Mouse (Mus musculus) neural tube, embryonic 11.5 days (tissue): Measurements from ENCODE around the gene Thap11. TPM values are rescaled to one million over a fixed set of nuclear protein-coding genes. Genes with fewer than 3 reads are reported as not detected.

Source experiments
- ATAC-seq: fragments of 200-750 bp; cut with Nextera tagmentation; 2 replicates; pipeline ENCODE4 v1.8.0; 2017; ENCODE audit warnings: moderate number of reproducible peaks, mild to moderate bottlenecking, moderate TSS enrichment, moderate library complexity; ENCODE audit not compliant: insufficient read depth, low FRiP score, low TSS enrichment
- DNase-seq: peaks from one replicate; pipeline ENCODE4 v3.0.0-alpha.2; 2015; ENCODE audit warnings: low spot score
- H3K27ac ChIP-seq: fragments of 300-500 bp; sonication (generic); 2 replicates; pipeline ENCODE4 v1.5.1; 2014; ENCODE audit warnings: low read depth, mild to moderate bottlenecking, low read length
- H3K27me3 ChIP-seq: fragments of 300-500 bp; sonication (generic); 2 replicates; pipeline ENCODE4 v1.6.1; 2014; ENCODE audit warnings: mild to moderate bottlenecking, low read length, mixed read lengths; ENCODE audit not compliant: control insufficient read depth, insufficient read depth
- H3K36me3 ChIP-seq: fragments of 300-500 bp; sonication (generic); 2 replicates; pipeline ENCODE4 v1.6.1; 2014; ENCODE audit warnings: mild to moderate bottlenecking, low read length, moderate library complexity, mixed read lengths; ENCODE audit not compliant: control insufficient read depth, insufficient read depth
- H3K4me1 ChIP-seq: fragments of 300-500 bp; sonication (generic); 2 replicates; pipeline ENCODE4 v1.6.1; 2014; ENCODE audit warnings: low read length, mixed read lengths; ENCODE audit not compliant: control insufficient read depth, insufficient read depth
- H3K4me2 ChIP-seq: fragments of 300-500 bp; sonication (generic); 2 replicates; pipeline ENCODE4 v1.6.1; 2014; ENCODE audit warnings: low read depth, mild to moderate bottlenecking, moderate library complexity
- H3K4me3 ChIP-seq: fragments of 300-500 bp; sonication (generic); 2 replicates; pipeline ENCODE4 v1.5.1; 2014; ENCODE audit warnings: low read depth, low read length
- H3K9ac ChIP-seq: fragments of 300-500 bp; sonication (generic); 2 replicates; pipeline ENCODE4 v1.6.1; 2014; ENCODE audit warnings: mild to moderate bottlenecking, low read length
- H3K9me3 ChIP-seq: fragments of 300-500 bp; sonication (generic); 2 replicates; pipeline ENCODE4 v1.6.1; 2016; ENCODE audit warnings: low read length; ENCODE audit not compliant: control insufficient read depth
- WGBS: fragments of 180-500 bp; shearing (Covaris S2); extraction: QIAGEN DNeasy Blood & Tissue Kit; methylation state at CpG from one replicate; pipeline ENCODE4 v1.1.7; 2014; 5-methylcytosine and 5-hydroxymethylcytosine counted together
- polyA plus RNA-seq: library from polyadenylated mRNA; unstranded; fragments of >200 nt; fragmentation: Nextera tagmentation; extraction: Ambion mirVana; gene quantifications from 2 replicates; pipeline ENCODE4 v1.2.1, GENCODE M21; 2014

Thap11 gene
- 68.9 and 71.8 TPM in 2 replicates for polyA plus RNA-seq

- no peaks in the 10 kb centered on the region for H3K27me3 ChIP-seq
These were observed at the start of gene Thap11 for GRCm38 (mm10) chr8:105854715-105855216. Gene Thap11 (plus strand): TSS chr8:105855132.

GRCm38 (mm10) chr8:105805346-105805745 lies 49.6 kb upstream of the Thap11 start:
- Histone ChIP-seq H3K27ac (no peak overlapping the region), H3K9me3 (no peaks in the 10 kb centered on the region), H3K27me3 (no peaks in the 10 kb centered on the region), H3K36me3 (peaks cover 5% of the 10 kb centered on the region), H3K4me1 (no peaks in the 10 kb centered on the region), H3K4me3 (no peak overlapping the region), H3K9ac (no peak overlapping the region), H3K4me2 (no peak overlapping the region)
- 77% methylated on average over 3 of the region's 3 CpGs for WGBS
- ATAC-seq (no peak), DNase-seq (no peak)

More at GRCm38 (mm10) chr8:105854715-105855216, at the start of gene Thap11:
- Histone ChIP-seq H3K4me3 (peak within 1 kb of the TSS; percentile 69), H3K4me1 (peaks cover 27% of the 10 kb centered on the region), H3K36me3 (no peaks in the 10 kb centered on the region; the same call in 1 of the 2 replicates), H3K9ac (peak within 1 kb of the TSS; percentile 78), H3K9me3 (no peaks in the 10 kb centered on the region), H3K27ac (peak within 1 kb of the TSS; percentile 85), H3K4me2 (peak within 1 kb of the TSS; percentile 93)
- whole genome bisulfite sequencing: under 1% methylated on average over 43 of the region's 43 CpGs
- DNase-seq: peak; percentile 95
- peak; percentile 91 for ATAC-seq

DNA sequence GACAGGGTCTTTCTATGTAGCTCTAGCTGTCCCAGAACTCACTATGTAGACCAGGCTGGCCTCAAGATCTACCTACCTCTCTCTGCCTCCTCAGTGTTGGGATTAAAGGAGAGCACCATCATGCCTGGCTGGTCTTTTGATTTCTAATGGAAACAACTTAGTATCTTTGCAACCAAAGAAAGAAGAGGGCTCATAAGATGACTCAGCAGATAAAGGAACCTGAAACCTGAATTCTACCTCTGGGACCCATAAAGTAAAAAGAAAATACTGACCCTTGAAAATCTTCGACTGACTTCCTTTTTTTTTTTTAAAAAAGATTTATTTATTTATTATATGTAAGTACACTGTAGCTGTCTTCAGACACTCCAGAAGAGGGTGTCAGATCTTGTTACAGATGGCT lies 49.0 kb upstream of the Thap11 start:
- Histone ChIP-seq H3K9ac (no peak overlapping the region), H3K4me1 (no peaks in the 10 kb centered on the region), H3K4me2 (no peak overlapping the region), H3K4me3 (no peak overlapping the region), H3K36me3 (peaks cover 5% of the 10 kb centered on the region), H3K27ac (no peak overlapping the region), H3K9me3 (no peaks in the 10 kb centered on the region), H3K27me3 (no peaks in the 10 kb centered on the region)
- DNase-seq (no peak), ATAC-seq (no peak)
- 78% methylated on average over 1 of the region's 1 CpGs for WGBS

- Histone ChIP-seq H3K9ac (no peak overlapping the region), H3K27ac (no peak overlapping the region), H3K4me1 (no peaks in the 10 kb centered on the region), H3K9me3 (no peaks in the 10 kb centered on the region), H3K36me3 (peaks cover 5% of the 10 kb centered on the region), H3K4me2 (no peak overlapping the region), H3K4me3 (no peak overlapping the region), H3K27me3 (no peaks in the 10 kb centered on the region)
- ATAC-seq: no peak
- 92% methylated on average over 5 of the region's 5 CpGs for WGBS
- no peak for DNase-seq
These were observed 47.2 kb upstream of the Thap11 start for GRCm38 (mm10) chr8:105807766-105808165.

DNA sequence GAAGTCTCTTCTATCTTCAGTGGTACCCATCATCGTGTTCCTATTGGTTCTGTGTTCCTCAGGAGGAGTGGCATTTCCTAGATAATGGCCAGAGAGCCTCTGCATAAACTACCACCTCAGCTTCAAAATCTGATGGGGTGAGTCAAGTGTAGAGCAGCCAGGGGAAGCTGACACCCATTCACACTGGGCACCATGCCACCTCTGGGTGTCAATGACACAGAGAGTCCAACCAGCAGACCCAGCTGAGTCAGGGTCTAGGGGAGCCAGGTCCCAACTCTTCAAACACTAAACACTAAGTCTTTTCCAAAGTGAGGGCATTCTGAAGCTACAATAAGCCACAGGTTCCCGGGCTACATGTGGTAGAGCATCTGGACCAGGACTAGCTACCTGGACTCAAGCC lies 46.5 kb upstream of the Thap11 start:
- no peak overlapping the region for H3K9ac ChIP-seq
- no peaks in the 10 kb centered on the region for H3K4me1 ChIP-seq
- ATAC-seq (no peak), DNase-seq (no peak)
- H3K36me3 ChIP-seq: peaks cover 5% of the 10 kb centered on the region
- WGBS: 98% methylated on average over 2 of the region's 2 CpGs
- H3K4me2 ChIP-seq: no peak overlapping the region
- H3K27ac ChIP-seq: no peak overlapping the region
- no peaks in the 10 kb centered on the region for H3K27me3 ChIP-seq
- no peak overlapping the region for H3K4me3 ChIP-seq
- H3K9me3 ChIP-seq: no peaks in the 10 kb centered on the region

DNA sequence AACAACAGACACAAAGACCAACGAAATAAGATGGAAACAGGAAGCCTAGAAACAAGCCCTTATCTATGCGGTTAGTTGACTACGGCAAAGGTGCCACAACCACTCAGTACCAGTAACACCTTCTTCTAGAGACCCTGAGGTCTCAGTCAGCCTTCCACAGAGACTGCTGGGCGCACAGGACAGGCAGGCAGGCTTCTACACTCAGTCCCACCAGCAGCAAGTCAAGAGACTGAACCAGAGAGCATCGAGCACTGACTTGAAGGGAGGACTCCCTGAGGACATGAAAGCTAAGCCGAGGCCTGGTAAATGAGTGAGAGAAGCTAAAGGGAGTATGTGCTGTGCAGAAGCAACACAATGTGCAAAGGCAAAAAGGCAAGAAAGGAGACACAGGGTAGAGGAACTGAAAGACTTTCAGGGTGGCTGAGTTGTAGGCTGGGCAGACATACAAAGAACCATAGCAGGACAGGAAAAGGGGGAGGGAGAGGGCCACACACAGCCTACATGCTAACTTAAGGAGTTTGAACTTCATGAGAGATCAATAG lies 44.6 kb upstream of the Thap11 start:
- ATAC-seq (no peak), DNase-seq (no peak)
- H3K4me2 ChIP-seq: no peak overlapping the region
- peaks cover 1% of the 10 kb centered on the region; the same call in 1 of the 2 replicates for H3K36me3 ChIP-seq
- 89% methylated on average over 6 of the region's 6 CpGs for WGBS
- H3K9me3 ChIP-seq: no peaks in the 10 kb centered on the region
- no peak overlapping the region for H3K27ac ChIP-seq
- H3K4me1 ChIP-seq: no peaks in the 10 kb centered on the region
- H3K9ac ChIP-seq: no peak overlapping the region
- H3K4me3 ChIP-seq: no peak overlapping the region
- H3K27me3 ChIP-seq: no peaks in the 10 kb centered on the region

DNA sequence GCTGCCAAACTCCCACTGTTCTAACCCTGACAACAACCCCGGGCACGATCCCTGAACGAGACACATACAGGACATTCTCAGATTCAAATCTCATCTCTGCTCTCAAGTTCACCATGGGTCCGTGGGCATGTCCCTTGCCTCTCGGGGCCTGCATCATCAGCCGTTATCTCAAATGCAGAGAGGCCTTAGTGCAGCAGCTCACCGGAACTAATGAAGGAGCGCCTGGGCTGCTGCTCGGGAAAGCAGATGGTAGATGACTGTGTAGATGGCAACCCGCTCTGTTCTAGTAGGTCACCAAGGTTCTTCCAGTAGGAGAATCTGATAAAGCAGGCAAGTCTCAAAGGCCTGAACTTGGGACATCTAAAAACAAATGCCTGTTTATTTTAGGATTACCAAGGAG lies 43.9 kb upstream of the Thap11 start:
- Histone ChIP-seq H3K36me3 (no peaks in the 10 kb centered on the region), H3K9ac (no peak overlapping the region), H3K27me3 (no peaks in the 10 kb centered on the region), H3K27ac (no peak overlapping the region), H3K4me1 (no peaks in the 10 kb centered on the region), H3K4me3 (no peak overlapping the region), H3K4me2 (no peak overlapping the region), H3K9me3 (no peaks in the 10 kb centered on the region)
- DNase-seq (no peak), ATAC-seq (no peak)
- 85% methylated on average over 10 of the region's 10 CpGs for WGBS

DNA sequence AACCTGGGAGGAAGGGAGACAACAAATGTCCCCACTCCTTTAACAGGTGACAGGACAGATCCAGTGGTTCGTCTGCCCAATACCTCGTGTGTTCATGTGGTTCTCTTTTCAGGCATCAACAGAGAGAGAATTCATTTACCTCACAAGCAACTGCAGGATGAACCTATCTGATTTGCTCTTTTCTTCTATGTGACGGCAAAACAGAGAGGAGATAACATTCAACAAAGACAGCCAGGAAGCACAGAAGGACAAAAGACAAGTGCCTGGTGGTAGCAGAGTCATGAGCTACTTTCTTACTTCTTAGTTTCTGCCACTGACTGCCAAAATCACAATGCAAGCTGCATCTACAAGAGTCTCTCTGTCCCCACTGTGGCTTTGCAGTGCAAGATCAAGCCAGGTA lies 43.4 kb upstream of the Thap11 start:
- Histone ChIP-seq H3K9ac (no peak overlapping the region), H3K9me3 (no peaks in the 10 kb centered on the region), H3K4me1 (no peaks in the 10 kb centered on the region), H3K36me3 (no peaks in the 10 kb centered on the region), H3K27ac (no peak overlapping the region), H3K4me3 (no peak overlapping the region), H3K27me3 (no peaks in the 10 kb centered on the region), H3K4me2 (no peak overlapping the region)
- DNase-seq: no peak
- ATAC-seq: no peak
- 90% methylated on average over 3 of the region's 3 CpGs for WGBS

- no peak for ATAC-seq
- Histone ChIP-seq H3K36me3 (no peaks in the 10 kb centered on the region), H3K9ac (no peak overlapping the region), H3K4me1 (no peaks in the 10 kb centered on the region), H3K4me2 (no peak overlapping the region), H3K27me3 (no peaks in the 10 kb centered on the region), H3K4me3 (no peak overlapping the region), H3K27ac (no peak overlapping the region), H3K9me3 (no peaks in the 10 kb centered on the region)
- WGBS: 85% methylated on average over 5 of the region's 5 CpGs
- no peak for DNase-seq
These were observed 42.4 kb upstream of the Thap11 start for GRCm38 (mm10) chr8:105812511-105812910.
